Mouse (Mus musculus) bone marrow macrophage, adult 2 months (primary cell): ENCODE measurements at regions not wholly inside any gene's neighbourhood (a gene's known extent, or its start where the extent isn't known, plus 50 kb on each side); places are given as distances from the start of the nearest gene placed in this dataset.
A peak's percentile ranks its signal among the peaks of the same experiment; 100 is the strongest.

Source experiments
- H3K27ac ChIP-seq: 2 replicates; pipeline ENCODE4 v1.5.1; 2012; ENCODE audit warnings: low read depth, low read length; ENCODE audit not compliant: insufficient read depth
- H3K4me1 ChIP-seq: 2 replicates; pipeline ENCODE4 v1.6.1; 2012; ENCODE audit warnings: low read length; ENCODE audit not compliant: control insufficient read depth, insufficient read depth
- H3K4me3 ChIP-seq: 2 replicates; pipeline ENCODE4 v1.5.1; 2012; ENCODE audit warnings: mild to moderate bottlenecking, low read length, moderate library complexity; ENCODE audit not compliant: insufficient read depth
- CTCF ChIP-seq: IDR thresholded peaks from 2 replicates; pipeline ENCODE4 v1.5.1; 2012; ENCODE audit warnings: low read depth, mild to moderate bottlenecking, low read length, moderate library complexity
- POLR2A ChIP-seq: IDR thresholded peaks from 2 replicates; pipeline ENCODE4 v1.6.1; 2012; ENCODE audit warnings: mild to moderate bottlenecking, low read depth, low read length, borderline replicate concordance

- H3K27ac ChIP-seq, result no peak overlapping the region
- H3K4me1 ChIP-seq, result peaks cover 15% of the 10 kb centered on the region
- no peak for TF ChIP-seq CTCF
- no peak for TF ChIP-seq POLR2A
- no peak overlapping the region for H3K4me3 ChIP-seq
These were observed 72.6 kb upstream of the Bach2 start for GRCm38 (mm10) chr4:32165918-32166528.

GRCm38 (mm10) chr4:32167151-32167550 lies 71.5 kb upstream of the Bach2 start:
- Histone ChIP-seq H3K4me3 (no peak overlapping the region), H3K4me1 (peaks cover 11% of the 10 kb centered on the region), H3K27ac (no peak overlapping the region)
- TF ChIP-seq POLR2A (no peak), CTCF (no peak)

- no peak overlapping the region for H3K27ac ChIP-seq
- TF ChIP-seq POLR2A, result no peak
- TF ChIP-seq CTCF, result no peak
- no peak overlapping the region for H3K4me3 ChIP-seq
- peaks cover 8% of the 10 kb centered on the region for H3K4me1 ChIP-seq
These were observed 68.5 kb upstream of the Bach2 start for GRCm38 (mm10) chr4:32170106-32170459.

GRCm38 (mm10) chr4:32170460-32171192 lies 68.0 kb upstream of the Bach2 start:
- TF ChIP-seq CTCF (no peak), POLR2A (no peak)

GRCm38 (mm10) chr4:32171291-32171690 lies 67.3 kb upstream of the Bach2 start:
- Histone ChIP-seq H3K27ac (no peak overlapping the region), H3K4me3 (no peak overlapping the region), H3K4me1 (peaks cover 8% of the 10 kb centered on the region)
- TF ChIP-seq CTCF (no peak), POLR2A (no peak)

More at GRCm38 (mm10) chr4:32170460-32171192, 68.0 kb upstream of the Bach2 start:
- H3K4me1 ChIP-seq, result peaks cover 8% of the 10 kb centered on the region
- H3K4me3 ChIP-seq, result peak overlapping the region; percentile 14
- no peak overlapping the region for H3K27ac ChIP-seq

- peaks cover 8% of the 10 kb centered on the region for H3K4me1 ChIP-seq
- H3K27ac ChIP-seq, result no peak overlapping the region
- TF ChIP-seq CTCF (no peak), POLR2A (no peak)
- H3K4me3 ChIP-seq, result no peak overlapping the region
These were observed 65.6 kb upstream of the Bach2 start for GRCm38 (mm10) chr4:32172992-32173391.

- no peak overlapping the region for H3K27ac ChIP-seq
- no peak overlapping the region for H3K4me3 ChIP-seq
- TF ChIP-seq POLR2A, result no peak
- peaks cover 13% of the 10 kb centered on the region for H3K4me1 ChIP-seq
These were observed 63.8 kb upstream of the Bach2 start for GRCm38 (mm10) chr4:32174771-32175170.

GRCm38 (mm10) chr4:32175231-32175630 lies 63.4 kb upstream of the Bach2 start:
- H3K4me1 ChIP-seq, result peaks cover 14% of the 10 kb centered on the region
- H3K4me3 ChIP-seq, result no peak overlapping the region
- TF ChIP-seq POLR2A, result no peak
- no peak for TF ChIP-seq CTCF
- H3K27ac ChIP-seq, result no peak overlapping the region

GRCm38 (mm10) chr4:32175853-32176448 lies 62.7 kb upstream of the Bach2 start:
- Histone ChIP-seq H3K4me3 (no peak overlapping the region), H3K27ac (no peak overlapping the region), H3K4me1 (peaks cover 10% of the 10 kb centered on the region)
- TF ChIP-seq CTCF (no peak), POLR2A (no peak)
